Mouse (Mus musculus) limb, embryonic 14.5 days (tissue): ENCODE data around the gene Opn4. TPM values are rescaled to one million over a fixed set of nuclear protein-coding genes. Genes with fewer than 3 reads are reported as not detected.
A peak's percentile ranks its signal among the peaks of the same experiment; 100 is the strongest.

Source experiments
- ATAC-seq: fragments of 200-750 bp; cut with Nextera tagmentation; 2 replicates; pipeline ENCODE4 v1.8.0; 2017; ENCODE audit warnings: low read depth, moderate number of reproducible peaks, moderate TSS enrichment; ENCODE audit not compliant: low FRiP score
- DNase-seq: peaks from one replicate; pipeline ENCODE4 v3.0.0-alpha.2; 2015; ENCODE audit warnings: low spot score
- H3K27ac ChIP-seq: fragments of 300-500 bp; sonication (generic); replicated peaks from 2 replicates; pipeline ENCODE4 v1.5.1; 2014; ENCODE audit warnings: low read depth, mild to moderate bottlenecking, low read length, moderate library complexity, mixed read lengths
- H3K27me3 ChIP-seq: fragments of 300-500 bp; sonication (generic); 2 replicates; pipeline ENCODE4 v1.6.1; 2014; ENCODE audit warnings: low read length, mixed read lengths; ENCODE audit not compliant: control insufficient read depth, insufficient read depth
- H3K36me3 ChIP-seq: fragments of 300-500 bp; sonication (generic); 2 replicates; pipeline ENCODE4 v1.6.1; 2014; ENCODE audit warnings: mild to moderate bottlenecking, low read length, moderate library complexity, mixed read lengths; ENCODE audit not compliant: control insufficient read depth, insufficient read depth
- H3K4me1 ChIP-seq: fragments of 300-500 bp; sonication (generic); 2 replicates; pipeline ENCODE4 v1.6.1; 2014; ENCODE audit warnings: antibody characterized with exemption, low read length, mixed read lengths; ENCODE audit not compliant: control insufficient read depth, insufficient read depth
- H3K4me2 ChIP-seq: fragments of 300-500 bp; sonication (generic); replicated peaks from 2 replicates; pipeline ENCODE4 v1.6.1; 2014; ENCODE audit warnings: low read depth, mild to moderate bottlenecking, low read length, moderate library complexity; ENCODE audit not compliant: severe bottlenecking
- H3K4me3 ChIP-seq: fragments of 300-500 bp; sonication (generic); replicated peaks from 2 replicates; pipeline ENCODE4 v1.5.1; 2014; ENCODE audit warnings: low read length
- H3K9ac ChIP-seq: fragments of 300-500 bp; sonication (generic); 2 replicates; pipeline ENCODE4 v1.6.1; 2014; ENCODE audit warnings: mild to moderate bottlenecking, low read depth, low read length, moderate library complexity; ENCODE audit not compliant: severe bottlenecking
- H3K9me3 ChIP-seq: fragments of 300-500 bp; sonication (generic); 2 replicates; pipeline ENCODE4 v1.6.1; 2016; ENCODE audit warnings: low read length; ENCODE audit not compliant: control insufficient read depth
- POLR2A ChIP-seq: fragments of 200-500 bp; IDR thresholded peaks from 2 replicates; pipeline ENCODE4 v1.8.0; 2012; ENCODE audit warnings: inconsistent platforms, mild to moderate bottlenecking, moderate library complexity, borderline replicate concordance; ENCODE audit not compliant: insufficient read depth, insufficient read length; ENCODE audit errors: extremely low read depth
- WGBS: fragments of 180-500 bp; shearing (Covaris S2); extraction: QIAGEN DNeasy Blood & Tissue Kit; methylation state at CpG from one replicate; pipeline ENCODE4 v1.1.7; 2014; 5-methylcytosine and 5-hydroxymethylcytosine counted together
- polyA plus RNA-seq, 2 experiments: library from polyadenylated mRNA; depleted of rRNA in 1 of 2; stranded (reverse) in 1 of 2; unstranded in 1 of 2; fragments of >200 nt; fragmentation: Nextera tagmentation in 1 of 2; extraction: Ambion mirVana in 1 of 2; gene quantifications; 2 replicates each; pipeline versions ENCODE4 v1.2.1 to v1.2.3; 2012 to 2014

The Opn4 gene
- polyA plus RNA-seq, 2 experiments: 0.09 to 0.25 TPM

DNA sequence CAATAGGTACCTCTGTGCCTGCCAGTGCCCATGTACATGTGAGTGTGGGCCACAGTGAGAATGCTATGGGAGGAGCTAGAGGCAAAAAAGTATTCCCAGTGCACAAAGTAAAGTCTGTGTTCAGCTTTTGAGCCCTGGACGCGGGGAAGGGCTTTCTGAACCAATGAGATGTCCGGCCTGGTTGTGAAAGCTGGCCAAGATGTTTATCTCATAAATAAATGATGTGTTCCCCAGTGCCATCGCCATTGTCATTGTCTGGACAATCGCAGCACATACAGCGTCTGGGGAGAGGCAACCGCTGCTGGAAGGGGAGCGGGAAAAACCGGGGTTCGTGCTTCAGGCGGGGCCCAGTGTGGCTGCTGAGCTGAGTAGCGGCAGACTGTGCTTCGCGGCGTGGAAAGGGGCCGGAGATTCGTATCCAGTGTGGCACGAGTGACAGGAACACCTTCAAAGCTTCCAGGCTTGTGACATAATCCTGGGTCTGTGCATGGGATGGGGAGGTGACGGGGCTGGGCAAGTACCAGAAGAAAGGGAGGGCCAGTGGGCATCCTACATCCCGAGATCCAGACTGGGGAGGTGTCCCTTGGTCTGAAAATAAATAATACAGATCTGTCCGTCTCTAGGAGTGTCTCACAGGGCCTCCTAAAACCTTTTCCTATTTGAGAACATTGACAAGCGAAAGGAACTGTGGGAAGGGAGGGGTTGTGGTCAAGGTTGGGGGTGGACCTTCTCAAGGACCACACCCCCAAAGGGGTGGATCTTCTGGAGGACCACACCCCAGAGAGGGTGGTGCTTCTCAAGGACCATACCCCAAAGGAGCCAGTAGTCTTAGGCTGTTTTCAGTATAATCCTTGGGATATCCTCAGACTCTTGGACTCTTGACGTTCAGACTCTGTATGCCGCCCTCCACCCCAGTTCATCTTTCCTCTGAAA lies 8.9 kb downstream of the Opn4 start:
- peaks cover 4% of the 10 kb centered on the region; the same call in 1 of the 2 replicates for H3K4me1 ChIP-seq
- H3K27me3 ChIP-seq: no peaks in the 10 kb centered on the region
- no peaks in the 10 kb centered on the region for H3K36me3 ChIP-seq
- H3K4me3 ChIP-seq: no peak overlapping the region
- no peak for TF ChIP-seq POLR2A
- H3K27ac ChIP-seq: no peak overlapping the region
- no peaks in the 10 kb centered on the region for H3K9me3 ChIP-seq
- H3K9ac ChIP-seq: no peak overlapping the region
- no peak overlapping the region for H3K4me2 ChIP-seq
- 70% methylated on average over 24 of the region's 24 CpGs for WGBS
- no peak for DNase-seq
- ATAC-seq: no peak

DNA sequence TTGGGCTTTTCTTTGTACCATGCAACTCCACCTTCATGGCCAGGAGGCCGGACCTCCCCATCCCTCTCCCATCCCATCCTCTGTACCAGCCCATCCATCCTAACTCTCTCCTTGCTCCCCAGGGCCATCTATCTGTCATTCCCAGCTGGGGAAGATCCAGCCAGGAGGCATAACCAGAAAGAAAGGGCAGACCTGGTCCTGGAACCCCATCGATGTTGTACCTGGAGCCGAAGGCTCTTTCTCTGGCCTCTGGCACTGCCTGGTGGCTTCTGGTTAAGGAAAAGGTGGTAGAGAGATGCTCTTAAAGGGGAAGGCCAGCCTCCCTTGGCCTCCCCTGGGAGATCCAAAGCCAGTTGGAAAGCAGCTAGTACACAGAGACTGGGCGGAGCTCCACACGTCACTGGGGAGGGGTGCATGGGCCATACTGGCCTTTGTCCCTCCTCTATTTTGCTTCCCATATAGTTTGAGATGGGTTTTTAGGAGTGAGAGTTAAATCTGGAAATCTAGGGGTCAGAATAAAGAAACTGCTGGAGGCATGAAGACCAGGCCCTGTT lies 9.8 kb downstream of the Opn4 start:
- Histone ChIP-seq H3K27ac (no peak overlapping the region), H3K27me3 (no peaks in the 10 kb centered on the region), H3K9ac (no peak overlapping the region), H3K36me3 (no peaks in the 10 kb centered on the region), H3K4me1 (peaks cover 4% of the 10 kb centered on the region; the same call in 1 of the 2 replicates), H3K9me3 (no peaks in the 10 kb centered on the region), H3K4me3 (no peak overlapping the region), H3K4me2 (no peak overlapping the region)
- no peak for TF ChIP-seq POLR2A
- ATAC-seq: no peak
- WGBS: 78% methylated on average over 5 of the region's 5 CpGs
- no peak for DNase-seq

DNA sequence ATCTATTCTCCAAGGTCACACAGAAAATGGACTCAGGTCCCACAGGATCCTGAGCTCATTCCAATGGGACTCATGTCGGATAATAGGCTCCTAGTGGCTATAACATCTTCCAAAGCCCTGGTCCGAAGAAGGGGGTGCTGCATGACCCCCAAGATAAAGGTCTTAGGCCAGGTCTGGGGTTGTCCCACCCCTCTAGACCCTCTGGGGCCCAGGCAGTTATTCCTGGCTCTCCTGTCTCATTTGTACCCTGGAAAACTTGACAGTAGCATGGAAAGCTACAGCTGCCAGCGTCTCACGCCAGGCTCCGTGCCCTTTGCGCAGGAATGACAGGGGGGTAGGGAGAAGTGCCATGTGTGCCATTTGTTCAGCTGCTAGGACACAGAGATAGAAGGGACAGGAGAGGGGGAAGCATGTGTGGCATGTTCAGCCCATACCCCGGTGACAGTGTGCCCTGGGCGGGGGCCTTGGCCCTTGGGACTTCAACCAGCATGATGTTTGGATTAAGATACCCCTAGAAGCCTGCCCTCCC lies 10.7 kb downstream of the Opn4 start:
- H3K36me3 ChIP-seq: no peaks in the 10 kb centered on the region
- H3K27me3 ChIP-seq: no peaks in the 10 kb centered on the region
- H3K4me3 ChIP-seq: no peak overlapping the region
- no peak overlapping the region for H3K27ac ChIP-seq
- no peak overlapping the region for H3K4me2 ChIP-seq
- H3K4me1 ChIP-seq: peaks cover 4% of the 10 kb centered on the region; the same call in 1 of the 2 replicates
- H3K9ac ChIP-seq: no peak overlapping the region
- 80% methylated on average over 8 of the region's 8 CpGs for WGBS
- no peak for TF ChIP-seq POLR2A
- DNase-seq: no peak
- ATAC-seq: no peak
- H3K9me3 ChIP-seq: no peaks in the 10 kb centered on the region

GRCm38 (mm10) chr14:34588498-34588897 lies 11.4 kb downstream of the Opn4 start, which contains the start of gene Ldb3:
Gene Ldb3, minus strand, starts transcription at chr14:34588682.
- H3K27me3 ChIP-seq: no peaks in the 10 kb centered on the region

DNA sequence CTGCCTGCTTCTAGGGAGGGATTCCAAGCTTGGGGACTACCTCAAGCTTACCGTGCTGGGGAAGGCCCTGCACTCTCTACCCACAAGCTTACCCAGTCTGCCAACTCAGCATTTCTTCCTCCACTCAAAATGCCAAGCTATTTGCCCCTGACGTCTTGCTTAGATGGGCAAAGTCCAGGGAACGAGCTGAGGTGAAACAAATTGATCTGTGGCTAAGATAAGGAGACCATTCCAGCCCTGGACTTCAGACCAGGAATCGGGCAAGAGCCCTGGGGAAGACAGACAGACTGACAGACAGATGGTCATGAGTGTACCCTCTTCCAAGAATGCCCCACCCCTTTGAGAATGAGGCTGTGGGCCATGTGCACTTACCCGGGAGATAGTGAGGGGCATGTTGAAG lies 11.9 kb downstream of the Opn4 start:
- DNase-seq (no peak), ATAC-seq (no peak)
- no peaks in the 10 kb centered on the region for H3K36me3 ChIP-seq
- no peak overlapping the region for H3K4me3 ChIP-seq
- H3K27ac ChIP-seq: no peak overlapping the region
- 65% methylated on average over 5 of the region's 5 CpGs for WGBS
- H3K27me3 ChIP-seq: no peaks in the 10 kb centered on the region
- H3K4me2 ChIP-seq: no peak overlapping the region
- no peaks in the 10 kb centered on the region for H3K9me3 ChIP-seq
- H3K4me1 ChIP-seq: peaks cover 4% of the 10 kb centered on the region; the same call in 1 of the 2 replicates
- H3K9ac ChIP-seq: no peak overlapping the region
- no peak for TF ChIP-seq POLR2A

More at GRCm38 (mm10) chr14:34588498-34588897, 11.4 kb downstream of the Opn4 start, which contains the start of gene Ldb3:
- DNase-seq: no peak
- 65% methylated on average over 8 of the region's 8 CpGs for WGBS
- Histone ChIP-seq H3K36me3 (no peaks in the 10 kb centered on the region), H3K4me2 (no peak within 1 kb of the TSS), H3K9me3 (no peaks in the 10 kb centered on the region), H3K9ac (no peak within 1 kb of the TSS), H3K4me1 (peaks cover 4% of the 10 kb centered on the region; the same call in 1 of the 2 replicates), H3K4me3 (no peak within 1 kb of the TSS), H3K27ac (no peak within 1 kb of the TSS)
- TF ChIP-seq POLR2A: no peak
- peak; percentile 28; the same call in 1 of the 2 replicates for ATAC-seq
